Mouse (Mus musculus): ENCODE results near the gene Ckmt1.
"Not testable (repeated sequence)": the region's sequence is repeated elsewhere in the genome, so short reads cannot be mapped to it uniquely, and the experiment has no call there.

The Ckmt1 gene

DNA sequence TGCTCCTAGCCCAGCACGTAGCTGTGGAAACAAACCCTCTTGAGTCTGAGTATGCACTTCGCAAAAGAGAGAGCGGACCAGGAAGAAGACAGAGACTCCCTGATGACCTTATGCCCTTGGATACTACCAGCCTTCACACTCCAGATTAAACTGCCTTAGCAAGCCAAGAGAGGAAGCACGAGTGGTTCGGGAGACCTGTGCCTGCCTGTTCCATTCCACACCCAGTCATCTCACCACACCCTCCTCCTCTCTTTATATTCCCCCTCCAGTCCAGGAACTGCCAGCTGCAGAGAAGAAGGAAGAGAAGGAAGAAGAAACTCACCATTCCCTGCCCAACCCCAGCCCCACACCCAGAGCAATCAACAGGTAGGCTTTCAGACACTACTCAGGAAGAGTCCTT is at the start of gene Ckmt1:
TSS of gene Ckmt1 (plus strand) at position 221 of the 400 bp plus-strand sequence.
- no peak for DNase-seq (ENCODE audit: low spot score in 2 of 2)

DNA sequence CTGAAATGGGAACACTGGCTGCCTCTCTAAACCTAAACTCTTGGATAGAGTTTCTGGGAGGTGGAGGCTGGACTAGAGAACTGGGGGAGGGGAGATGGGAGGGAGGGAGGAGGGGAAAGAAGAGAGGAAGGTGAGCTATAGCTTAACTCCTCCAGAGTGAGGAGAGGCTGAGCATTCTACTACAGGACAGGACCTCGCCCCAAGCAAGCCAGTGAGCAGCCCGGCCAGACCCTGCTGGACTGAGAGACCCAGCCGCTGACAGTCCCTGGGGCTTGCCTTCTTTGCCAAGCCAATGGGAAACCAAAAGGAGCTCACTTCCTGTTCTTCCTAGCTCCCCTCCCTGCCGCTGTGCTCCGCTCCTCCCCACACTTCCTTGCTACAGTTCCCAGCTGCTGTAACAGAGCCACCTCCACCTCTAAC is 48.5 kb upstream of the Ckmt1 start:
- DNase-seq (ENCODE audit: low spot score in 2 of 2): no peak

DNA sequence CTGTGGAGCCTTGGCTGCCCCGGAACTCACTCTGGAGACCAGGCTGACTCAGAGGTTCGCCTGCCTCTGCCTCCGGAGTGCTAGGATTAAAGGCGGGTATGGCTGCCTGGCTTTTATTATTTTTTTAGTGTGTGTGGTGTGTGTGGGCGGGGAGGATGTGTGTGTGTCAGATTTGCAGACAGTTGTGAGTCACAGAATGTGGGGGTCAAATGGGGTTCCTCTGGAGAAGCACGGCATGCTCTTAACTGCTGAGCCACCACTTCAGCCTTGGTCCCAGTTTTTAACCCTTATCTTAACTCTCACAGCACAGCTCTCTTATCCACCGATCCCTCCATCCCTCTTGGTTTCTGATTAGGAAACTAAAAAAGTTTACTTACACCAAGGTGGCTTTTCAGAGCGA is 41.2 kb upstream of the Ckmt1 start:
- DNase-seq (ENCODE audit: low spot score in 2 of 2): no peak

DNA sequence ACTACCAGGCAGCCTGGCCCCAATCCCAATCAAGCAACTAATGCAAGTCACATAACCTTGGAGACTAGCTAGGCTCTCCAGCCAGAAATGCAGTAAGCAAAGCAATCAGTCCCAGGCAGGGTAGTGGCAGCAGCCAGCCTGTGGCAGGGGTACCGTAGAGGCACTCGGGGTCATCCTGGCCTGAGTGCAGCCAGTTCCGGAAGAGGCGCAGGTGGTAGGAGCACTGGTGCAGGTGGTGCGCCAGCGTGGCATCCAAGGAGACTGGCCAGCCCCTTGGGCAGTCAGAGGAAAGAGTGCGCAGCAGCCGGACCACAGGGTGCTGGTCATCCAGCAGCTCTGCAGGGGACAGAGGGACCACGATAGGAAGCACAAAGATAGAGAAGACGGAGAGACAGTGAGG is 34.5 kb upstream of the Ckmt1 start:
- no peak for DNase-seq (ENCODE audit: low spot score in 2 of 2)

DNA sequence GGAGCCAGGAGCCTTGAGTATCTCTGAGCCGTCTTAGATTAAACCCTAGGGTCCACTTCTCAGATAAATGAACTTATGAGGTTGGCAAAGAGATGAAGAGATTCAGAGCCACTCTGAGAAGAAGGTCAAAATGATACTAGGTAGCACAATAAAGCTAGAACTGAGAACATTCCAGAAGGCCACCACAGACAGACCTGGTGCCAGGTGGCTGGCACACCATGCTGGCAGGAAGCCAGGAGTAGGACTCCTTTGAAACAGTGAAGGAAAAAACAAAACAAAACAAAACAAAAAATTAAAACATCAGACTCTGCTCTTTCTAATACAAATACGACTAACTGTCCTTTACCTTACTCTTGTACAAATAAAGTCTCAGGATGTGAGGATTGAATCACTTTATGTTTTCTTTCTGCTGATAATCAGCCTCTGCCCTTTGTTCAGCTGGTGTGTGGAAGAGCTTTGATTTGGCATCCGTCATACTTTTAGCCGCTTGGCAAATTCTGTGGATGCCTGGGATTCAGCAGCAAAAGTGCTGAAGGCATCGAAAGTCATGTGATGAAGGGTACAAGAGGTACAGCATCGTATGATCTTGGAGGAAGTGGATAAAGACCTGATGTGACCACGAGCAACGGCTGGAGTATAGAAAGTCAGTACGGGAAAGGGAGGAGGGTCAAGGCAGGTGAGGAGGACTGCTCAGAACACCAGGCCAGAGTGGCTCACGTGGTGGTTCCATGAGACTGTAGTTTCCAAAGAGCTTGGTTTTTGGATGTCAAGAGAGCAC is 33.6 kb upstream of the Ckmt1 start:
- DNase-seq (ENCODE audit: low spot score in 2 of 2): no peak

DNA sequence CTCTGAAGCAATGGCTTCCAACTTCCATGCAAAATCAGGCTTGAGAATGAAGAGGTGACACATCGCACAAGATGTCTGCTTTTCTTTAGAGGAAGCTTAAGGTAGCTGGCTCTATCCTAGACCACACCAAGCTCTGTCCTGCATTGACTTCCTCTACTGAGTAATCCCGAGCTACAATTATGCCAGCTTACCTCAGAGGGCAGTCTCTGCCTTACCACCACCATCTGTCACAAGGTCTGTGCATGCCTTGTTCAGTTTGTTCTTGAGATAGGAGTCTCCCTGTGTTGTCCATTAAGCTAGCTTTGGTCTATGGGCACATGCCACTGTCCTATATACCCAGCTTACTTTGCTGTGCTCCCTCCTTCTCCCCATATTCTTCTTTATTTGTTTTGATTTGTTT is 28.0 kb upstream of the Ckmt1 start:
- no peak for DNase-seq (ENCODE audit: low spot score in 2 of 2)

DNA sequence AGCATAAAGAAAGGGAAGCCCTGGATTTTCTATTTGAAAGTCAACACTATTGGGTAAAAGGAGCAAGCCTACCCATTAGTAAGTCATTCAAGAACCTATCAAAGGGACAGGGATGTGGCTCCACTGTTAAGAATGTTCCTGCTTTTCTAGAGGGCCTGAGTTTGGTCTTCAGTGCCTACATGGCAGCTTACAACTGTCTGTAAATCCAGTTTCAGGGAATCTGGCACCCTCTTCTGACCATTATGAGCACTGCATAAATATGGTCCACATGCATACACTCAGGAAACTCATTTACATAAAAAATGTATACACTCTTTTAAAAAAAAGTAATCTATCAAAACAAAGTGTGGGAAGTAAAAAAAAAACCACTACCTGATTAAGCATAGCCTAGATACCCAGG is 18.5 kb upstream of the Ckmt1 start:
- no peak for DNase-seq (ENCODE audit: low spot score in 2 of 2)

DNA sequence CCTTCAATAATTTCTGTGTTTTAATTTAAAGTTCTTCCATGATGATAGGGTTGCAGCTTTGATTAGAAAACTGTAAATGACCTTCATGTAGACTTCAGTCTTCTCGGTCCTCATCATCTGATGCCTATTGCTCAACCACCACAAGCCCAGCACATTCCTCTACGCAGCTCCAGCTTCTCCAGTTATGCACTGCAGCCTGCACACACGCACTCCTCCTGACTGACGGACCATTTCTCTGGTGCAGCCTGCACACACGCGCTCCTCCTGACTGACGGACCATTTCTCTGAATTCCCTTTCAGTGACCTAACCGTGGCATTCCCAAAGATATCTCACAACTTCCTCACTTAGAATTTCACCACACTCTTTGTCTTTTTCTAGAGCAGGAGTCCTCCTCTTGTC is 4.4 kb upstream of the Ckmt1 start:
- no peak for DNase-seq (ENCODE audit: low spot score in 2 of 2)

DNA sequence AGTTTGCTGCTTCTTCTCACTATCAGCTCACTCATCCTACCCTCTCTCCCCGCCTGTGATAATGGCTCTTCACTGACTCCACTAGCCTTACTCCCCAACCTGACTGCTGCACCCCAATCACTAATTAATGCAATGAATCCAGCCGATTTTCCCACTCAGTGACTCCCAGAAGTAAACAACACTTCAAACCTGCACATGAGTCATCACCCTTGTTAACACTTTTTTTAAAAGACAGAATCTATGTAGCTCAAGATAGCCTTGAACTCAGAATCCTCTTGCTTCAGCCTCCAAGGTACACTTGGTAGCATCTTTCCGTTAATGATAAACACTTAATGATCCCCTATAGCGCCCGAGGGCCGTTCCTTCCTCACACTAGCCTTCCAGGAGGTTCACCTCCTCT is 3.1 kb upstream of the Ckmt1 start:
- no peak for DNase-seq (ENCODE audit: low spot score in 2 of 2)

DNA sequence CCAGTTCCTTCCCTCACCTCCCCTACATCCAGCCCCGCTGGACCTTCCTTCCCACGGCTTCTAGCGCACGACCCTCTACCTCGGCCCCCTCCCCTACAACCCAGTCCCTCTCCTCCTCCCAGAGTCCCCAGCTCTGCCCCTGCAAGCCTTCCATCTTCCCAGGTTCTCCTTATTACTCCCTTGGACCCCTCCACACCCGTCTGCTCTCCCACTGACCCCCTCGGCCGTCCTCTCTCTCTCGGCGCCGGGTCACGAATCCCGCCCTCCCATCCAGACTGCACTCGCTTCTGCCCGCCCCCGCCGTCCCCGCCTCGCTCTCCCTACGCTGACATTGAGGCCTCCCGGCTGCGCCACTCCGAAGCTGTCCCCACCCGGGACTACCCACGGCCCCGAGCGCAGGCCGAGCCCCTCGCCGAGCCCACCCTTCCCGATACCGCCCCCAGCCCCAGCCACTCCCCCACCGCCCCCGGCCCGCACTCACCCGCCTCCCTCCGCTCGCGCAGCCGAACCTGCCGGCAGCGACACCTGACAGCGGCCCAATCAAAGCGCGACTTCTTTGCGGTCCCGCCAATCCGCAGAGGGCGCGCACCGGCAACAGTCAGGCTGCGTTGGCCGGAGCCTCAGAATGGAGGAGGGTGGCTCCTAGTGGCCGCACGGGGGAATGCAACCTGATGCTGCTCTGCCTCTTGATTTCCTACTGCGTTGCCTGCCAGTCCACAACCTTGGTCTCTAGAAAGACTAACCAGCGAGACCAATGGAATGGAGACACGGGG is 2.5 kb upstream of the Ckmt1 start, which contains the start of gene Ppip5k1:
TSS of gene Ppip5k1 (minus strand) at position 577 of the 773 bp plus-strand sequence.
- peak; percentile 93 to 96 for DNase-seq (ENCODE audit: low spot score in 2 of 2)

DNA sequence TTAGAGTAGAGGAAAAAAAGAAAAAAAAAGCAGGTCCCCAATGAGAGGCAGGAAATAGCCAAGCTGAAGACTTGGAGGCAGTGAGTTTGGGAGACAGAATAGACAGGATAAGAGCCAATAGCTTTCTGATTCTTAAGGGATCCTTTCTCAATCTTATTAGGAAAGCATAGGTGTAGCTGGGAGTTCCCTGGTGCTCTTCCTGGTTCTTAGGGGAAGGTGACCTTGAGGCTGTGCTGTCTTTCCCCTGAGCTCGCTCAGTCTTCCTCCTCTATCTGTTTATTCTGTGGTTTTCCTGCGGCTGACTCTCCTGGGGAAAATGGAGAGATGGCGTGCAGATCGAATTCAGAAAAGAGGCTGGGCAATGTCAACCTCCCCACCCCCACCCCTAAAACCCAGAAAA is 447 bp downstream of the Ckmt1 start:
- DNase-seq (ENCODE audit: low spot score in 2 of 2): no peak

DNA sequence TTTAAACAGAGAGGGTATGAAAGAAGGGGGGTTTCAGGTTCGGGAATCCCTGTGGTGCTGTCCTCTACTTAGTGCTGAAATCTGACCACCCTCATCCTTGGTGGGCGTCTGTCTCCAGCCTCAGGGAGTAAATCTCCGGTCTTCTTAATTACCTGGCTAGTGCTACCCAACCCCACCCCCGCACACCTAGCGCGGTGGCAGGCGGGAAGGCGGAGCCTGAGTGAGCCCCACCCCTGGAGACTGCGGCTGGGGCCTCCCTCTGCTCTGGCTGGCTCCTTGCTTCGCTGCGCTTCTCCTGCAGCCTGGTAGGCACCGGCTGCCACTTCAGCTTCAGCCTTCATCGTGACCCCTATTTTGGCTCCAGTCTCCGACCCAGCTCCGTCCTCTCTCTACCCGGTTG is 867 bp downstream of the Ckmt1 start:
- peak in 1 of 2 experiments; percentile 11 for DNase-seq (ENCODE audit: low spot score in 2 of 2)

DNA sequence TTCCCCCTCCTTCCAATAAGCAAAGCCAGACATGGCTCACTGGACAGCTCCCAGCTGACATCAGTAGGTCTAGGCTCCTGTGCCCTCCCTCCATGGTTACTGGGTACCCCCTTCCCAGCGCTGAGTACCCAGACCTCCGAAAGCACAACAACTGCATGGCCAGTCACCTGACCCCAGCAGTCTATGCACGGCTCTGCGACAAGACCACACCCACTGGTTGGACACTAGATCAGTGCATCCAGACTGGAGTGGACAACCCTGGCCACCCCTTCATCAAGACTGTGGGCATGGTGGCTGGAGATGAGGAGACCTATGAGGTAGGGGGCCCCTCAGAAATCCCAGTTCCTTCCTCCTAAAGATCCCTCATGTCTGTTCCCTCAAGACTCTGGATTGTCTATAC is 1.9 kb downstream of the Ckmt1 start:
- no peak for DNase-seq (ENCODE audit: low spot score in 2 of 2)

DNA sequence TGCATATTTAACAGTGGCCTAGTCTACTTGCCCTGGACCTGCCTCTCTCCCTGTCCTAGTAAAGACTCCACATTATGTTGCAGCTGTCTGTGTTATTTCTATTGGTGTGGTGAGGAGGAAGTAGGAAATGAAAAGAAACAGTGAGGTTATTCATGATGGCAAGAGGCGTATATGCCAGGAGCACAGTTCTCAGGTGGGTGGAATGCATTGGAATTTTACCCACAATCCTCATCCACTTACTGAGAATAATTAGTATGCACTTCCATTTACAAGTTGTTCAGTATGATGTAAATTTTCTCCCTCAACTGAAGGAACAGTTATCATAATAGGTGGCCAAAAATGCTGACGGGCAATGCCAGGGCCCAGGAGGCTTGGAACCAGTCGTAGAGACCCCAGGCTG is 6.1 kb downstream of the Ckmt1 start:
- DNase-seq (ENCODE audit: low spot score in 2 of 2): no peak

DNA sequence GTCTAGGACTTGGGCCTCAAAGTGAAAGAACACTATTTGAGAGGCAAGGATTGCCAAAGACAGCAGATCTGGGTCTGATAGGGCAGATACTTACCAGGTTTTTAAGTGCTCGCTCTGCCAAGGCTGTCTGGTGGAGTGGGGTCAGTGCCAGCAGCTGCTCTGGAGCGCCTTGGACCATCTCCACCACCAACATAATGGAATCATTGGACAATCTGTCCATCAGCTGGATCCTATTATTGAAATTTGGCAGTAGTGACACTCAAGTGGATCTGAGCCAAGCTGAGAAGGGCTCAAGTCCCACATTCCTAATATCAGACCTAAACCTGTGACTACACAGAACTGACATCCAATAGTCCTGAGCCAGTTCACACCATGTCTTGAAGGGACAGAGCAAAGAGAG is 11.3 kb downstream of the Ckmt1 start:
- DNase-seq (ENCODE audit: low spot score in 2 of 2): no peak

DNA sequence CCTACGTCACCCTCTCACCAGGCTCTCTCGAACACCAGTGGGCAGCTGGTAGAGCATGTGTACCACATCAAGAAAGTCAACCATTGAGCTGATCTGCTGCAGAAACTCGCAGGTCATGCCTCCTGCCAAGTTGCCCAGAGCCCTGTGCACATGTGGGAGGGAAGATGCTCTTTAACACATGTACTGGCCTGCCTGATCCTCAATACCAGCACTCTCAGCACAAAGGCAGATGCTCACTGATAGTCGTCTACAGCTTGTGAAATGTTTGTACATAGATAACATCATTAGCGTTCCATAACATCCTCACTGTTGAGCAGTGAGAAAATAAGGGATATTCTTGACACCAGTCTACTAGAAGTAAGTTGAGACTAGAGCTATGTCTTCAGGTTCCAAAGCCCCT is 13.4 kb downstream of the Ckmt1 start:
- DNase-seq (ENCODE audit: low spot score in 2 of 2): no peak

DNA sequence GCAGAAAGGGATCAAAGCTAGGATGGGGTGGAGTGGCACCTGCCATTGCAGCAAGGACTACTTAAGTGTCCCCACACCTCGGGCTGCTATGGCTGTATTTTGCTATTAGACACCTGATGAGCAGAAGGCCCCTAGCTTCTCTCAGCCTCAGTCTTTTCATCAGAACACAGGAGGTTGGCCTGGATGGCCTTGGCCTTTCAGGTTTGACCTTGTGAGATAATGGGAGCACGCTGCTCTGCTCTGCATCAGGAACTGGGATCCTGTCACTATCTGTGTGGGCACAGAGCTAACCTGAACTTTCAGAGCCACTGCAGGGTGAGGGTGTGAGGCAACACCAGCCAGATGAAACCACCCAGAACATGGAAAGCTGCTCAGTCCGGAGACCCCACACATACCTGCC is 14.8 kb downstream of the Ckmt1 start:
- DNase-seq (ENCODE audit: low spot score in 2 of 2): no peak

DNA sequence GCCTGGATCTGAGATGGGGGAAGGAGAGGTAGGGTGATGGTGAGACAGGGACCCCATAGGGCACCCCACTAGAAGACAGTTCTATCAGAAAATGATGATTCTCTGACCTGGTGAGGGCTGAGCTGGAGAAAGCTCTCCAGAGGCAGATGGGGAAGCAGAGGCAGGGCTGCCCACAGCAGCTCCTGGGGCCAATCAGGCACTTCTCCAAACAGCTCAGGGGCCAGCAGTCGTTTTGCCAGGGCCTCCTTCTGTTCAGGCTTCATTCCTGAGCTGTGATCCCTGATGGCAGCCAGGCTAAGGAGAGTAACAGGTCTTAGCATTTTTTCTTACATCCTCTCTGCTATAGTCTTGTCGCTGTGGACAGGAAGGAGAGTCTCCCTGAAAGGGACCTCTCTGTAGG is 17.3 kb downstream of the Ckmt1 start:
- no peak for DNase-seq (ENCODE audit: low spot score in 2 of 2)

DNA sequence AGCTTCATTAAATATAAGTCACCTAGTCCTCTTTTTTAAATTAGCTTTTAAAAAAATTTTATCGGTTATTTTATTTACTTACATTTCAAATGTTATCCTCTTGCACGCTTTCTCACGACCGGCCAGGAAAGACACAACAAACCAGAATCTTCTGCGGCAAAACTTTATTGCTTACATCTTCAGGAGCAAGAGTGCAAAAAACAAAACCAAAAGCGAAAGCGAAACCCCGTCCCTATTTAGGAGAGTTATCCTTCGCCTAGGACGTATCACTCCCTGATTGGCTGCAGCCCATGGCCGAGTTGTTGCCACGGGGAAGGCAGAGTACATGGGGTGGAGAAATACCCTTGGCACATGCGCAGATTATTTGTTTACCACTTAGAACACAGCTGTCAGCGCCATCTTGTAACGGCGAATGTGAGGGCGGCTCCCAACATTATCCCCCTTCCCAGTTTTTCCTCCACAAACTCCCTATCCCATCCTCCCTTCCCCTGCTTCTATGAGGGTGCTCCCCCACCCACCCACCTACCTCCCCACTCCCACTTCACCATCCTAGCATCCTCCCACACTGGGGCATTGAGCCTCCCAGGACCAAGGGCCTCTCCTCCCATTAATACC is 29.6 kb downstream of the Ckmt1 start, which contains the start of gene Strc:
TSS of gene Strc (minus strand) at position 208 of the 615 bp plus-strand sequence.
- not testable (repeated sequence) for DNase-seq (ENCODE audit: low spot score in 2 of 2)

DNA sequence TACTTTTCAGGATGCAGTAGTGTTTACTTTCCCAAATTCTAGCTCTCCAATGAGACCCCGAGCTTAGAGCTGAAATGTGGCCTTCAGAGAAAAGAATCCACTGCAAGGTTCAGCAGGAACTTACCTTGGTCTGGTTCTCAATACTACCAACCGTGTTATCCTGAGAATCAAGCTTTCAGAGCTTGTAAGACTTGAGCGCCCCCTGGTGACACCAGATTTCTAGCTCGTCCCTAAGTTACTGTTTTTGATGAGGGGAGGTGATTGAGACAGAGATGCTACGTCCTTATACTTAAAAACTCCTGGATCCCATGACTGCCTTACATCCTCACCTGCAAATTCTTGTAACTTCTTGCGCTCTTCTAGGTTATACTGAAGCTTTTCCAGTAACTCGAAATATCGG is 39.1 kb downstream of the Ckmt1 start:
- DNase-seq (ENCODE audit: low spot score in 2 of 2): peak; percentile 56 to 74

DNA sequence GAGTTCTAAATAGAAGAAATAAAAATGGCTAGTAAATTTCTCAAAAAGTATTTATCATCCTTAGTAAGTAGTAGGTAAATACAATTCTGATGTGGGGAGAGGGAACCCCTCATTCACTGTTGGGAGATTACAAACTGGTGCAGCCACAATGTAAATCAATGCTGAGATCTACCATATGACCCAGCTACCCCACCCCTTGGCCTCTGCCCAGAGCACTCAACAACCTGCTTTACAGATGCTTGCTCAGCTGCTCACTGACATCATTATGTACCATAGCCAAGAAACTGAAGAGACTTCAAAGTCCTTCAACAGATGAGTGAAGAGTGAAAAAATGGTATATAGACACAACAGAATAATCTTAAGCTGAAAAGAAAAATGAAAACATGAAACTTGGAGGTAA is 45.8 kb downstream of the Ckmt1 start:
- no peak for DNase-seq (ENCODE audit: low spot score in 2 of 2)

DNA sequence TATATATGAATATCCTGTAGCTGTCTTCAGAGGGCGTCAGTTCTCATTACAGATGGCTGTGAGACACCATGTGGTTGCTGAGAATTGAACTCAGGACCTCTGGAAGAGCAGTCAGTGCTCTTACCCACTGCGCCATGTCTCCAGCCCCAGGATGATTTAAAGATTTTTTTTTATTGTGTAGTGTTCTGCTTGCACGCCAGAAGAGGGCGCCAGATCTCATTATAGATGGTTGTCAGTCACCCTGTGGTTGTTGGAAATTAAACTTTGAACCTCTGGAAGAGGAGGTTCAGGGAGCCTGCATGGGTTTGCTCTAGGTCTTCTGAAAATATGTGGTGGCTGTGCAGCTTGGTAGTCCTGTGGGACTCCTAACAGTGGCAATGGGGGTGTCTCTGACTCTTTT is 50.6 kb downstream of the Ckmt1 start:
- DNase-seq (ENCODE audit: low spot score in 2 of 2): peak; percentile 32 to 50

Measured in spleen, postnatal 14 days (tissue).